Mouse (Mus musculus) CD4-positive, CD25-positive, alpha-beta regulatory T cell, adult 2 months (primary cell): ENCODE data around the gene Fam167b.

Experiments used
- DNase-seq: peaks from one replicate; pipeline ENCODE4 v3.0.0-alpha.2; 2012; ENCODE audit warnings: low read depth, low spot score

The Fam167b gene

DNA sequence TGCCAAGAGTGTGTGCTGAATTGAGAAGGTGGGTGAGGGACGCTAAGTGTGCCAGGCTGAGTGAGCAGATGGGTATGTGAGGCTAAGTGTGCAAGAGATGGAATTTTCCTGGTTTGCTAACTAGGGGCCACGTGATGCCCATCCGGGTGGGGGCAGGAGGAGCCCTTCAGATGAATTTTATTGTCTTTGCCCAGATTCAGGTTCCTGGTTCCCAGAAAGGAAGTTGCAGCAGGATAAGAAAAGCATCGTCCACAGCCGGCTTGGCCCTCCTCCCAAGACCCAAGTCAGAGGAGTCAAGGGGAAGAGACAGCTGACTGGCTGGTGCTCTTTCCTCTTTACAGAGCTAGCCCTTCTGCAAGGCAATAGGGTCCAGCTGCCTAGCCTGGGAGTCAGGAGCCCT is at the start of gene Fam167b:
Fam167b (minus strand) TSS at position 84 of the 400 bp plus-strand sequence.
- DNase-seq: no peak

DNA sequence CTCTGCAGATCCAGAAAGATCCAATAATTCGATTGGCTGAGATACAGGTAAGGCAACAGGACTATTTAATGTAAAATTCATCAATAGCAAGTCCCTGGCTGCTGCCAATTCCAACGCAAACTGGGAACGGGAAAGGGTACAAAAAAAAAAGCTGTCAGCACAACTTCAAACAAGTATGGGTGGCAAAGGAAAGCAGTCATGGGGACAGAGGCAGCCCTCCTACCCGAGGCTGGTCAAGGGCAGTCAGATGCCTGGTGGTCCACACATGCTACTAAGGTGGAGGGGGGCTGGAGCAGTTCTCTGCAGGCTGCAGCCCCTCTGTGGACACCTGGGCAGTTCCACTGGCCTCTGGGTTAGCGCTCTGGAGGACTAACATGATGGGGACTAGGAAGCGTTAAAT is 47.7 kb upstream of the Fam167b start:
- no peak for DNase-seq

DNA sequence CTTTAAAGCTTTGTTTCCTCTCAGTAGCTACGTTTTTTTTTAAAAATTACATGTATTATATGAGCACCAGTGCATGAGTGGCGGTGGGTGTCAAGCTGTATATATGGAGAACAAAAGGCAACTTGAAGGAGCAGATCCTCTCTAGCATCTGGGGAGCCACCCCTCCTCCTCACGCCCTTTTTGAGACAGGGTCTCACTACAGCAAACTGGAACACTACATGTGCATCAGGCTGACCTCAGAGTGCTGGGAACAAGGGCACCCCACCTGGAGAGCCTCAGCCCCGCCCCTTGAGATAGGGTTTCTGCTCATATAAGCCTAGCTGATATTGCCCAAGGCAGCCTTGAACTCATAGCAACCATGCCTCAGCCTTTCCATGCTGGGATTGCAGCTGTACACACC is 47.1 kb upstream of the Fam167b start:
- no peak for DNase-seq

- DNase-seq: peak; percentile 79
Measured at GRCm38 (mm10) chr4:129625029-129625370, 46.7 kb upstream of the Fam167b start.

DNA sequence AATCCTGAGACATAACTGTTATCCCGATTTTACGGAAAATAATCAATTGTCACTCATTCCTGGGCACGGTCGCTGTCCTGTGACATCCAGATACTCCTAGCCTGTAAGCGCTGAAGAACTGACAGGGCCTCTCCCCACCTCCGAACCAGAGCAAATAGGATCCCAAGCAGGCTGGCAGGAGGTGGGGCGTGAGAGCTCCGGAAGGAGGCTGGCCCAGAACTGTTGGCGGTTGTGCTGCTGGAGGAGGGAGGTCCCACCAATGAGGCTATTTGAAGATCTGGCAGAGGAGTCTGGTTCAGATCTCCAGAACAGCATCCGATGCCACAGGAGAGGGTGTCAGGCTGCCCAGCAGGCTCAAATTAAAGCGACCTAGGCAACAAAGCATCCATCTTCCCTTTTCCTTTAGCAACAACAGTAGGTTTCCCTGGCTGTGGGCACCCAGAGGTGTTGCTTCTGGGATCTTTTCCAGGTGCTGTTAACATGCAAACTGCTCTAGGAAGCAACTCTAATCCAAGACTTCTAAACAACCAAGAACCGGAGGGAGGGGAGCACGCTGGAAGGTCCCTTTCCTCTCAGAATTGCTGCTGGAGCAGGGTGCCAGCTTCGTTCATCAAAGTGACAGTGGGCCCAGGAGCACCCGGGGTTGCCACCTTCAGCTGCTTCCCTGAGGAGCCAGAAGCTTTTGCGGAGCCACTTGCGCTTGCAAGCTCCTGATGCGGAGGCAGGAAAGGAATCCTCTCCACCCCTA is 46.1 kb upstream of the Fam167b start:
- peak; percentile 95 for DNase-seq

DNA sequence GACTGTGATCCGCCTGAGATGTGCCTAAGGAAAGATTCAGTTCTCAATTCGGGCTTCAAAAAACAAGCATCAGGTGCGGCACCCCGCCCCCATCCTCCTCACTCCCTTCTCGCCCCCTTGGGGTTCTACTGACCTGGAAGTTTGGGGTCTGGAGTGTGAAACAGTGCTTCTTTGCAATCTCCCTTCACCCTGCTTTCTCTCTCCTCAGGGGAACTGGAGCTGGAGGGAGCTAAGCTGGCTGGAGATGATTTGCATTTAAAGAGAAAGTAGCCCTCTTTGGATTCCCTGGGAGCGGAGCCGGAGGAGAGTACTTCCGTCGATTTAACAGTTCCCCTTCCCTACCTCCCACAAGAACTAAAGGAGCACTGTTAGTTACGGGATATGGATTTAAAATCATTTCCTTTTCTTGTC is 45.3 kb upstream of the Fam167b start, which contains the start of gene Ccdc28b:
Ccdc28b (minus strand) TSS at position 267 of the 411 bp plus-strand sequence.
- DNase-seq: no peak

DNA sequence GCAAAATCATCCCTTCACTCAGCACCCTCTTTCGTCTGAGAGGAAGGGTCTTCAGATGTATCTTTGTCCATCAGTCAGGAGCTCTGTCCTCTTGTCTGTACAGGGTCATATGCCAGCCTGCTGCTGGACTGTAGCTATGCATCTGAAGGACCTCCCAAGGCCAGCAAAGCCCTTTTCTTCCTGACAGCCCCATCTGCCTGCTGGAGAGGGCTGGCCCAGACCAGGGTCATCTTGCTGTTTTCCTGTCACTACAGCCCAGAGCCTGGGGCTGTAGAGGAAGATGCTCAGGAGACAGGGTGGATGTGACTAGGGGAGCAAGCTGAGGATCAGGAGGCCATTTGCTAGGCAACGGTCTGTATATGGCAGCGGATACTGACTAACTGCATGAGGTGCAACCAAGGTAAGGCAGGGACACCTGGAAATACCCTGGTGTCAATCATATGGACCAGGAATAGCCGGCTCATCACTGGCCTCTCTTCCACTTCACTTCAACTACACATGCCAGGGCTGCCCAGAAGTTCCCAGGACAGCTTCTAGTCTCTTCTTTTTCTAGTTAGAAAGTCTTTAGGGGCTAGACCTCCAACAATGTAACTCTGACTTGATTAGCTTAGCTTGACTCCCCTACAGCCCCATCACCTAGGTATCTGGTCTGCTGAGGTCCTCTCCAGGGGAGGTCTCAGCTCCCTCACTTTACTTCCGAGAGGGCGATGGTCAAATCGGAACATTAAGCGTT is 44.6 kb upstream of the Fam167b start:
- DNase-seq: no peak

DNA sequence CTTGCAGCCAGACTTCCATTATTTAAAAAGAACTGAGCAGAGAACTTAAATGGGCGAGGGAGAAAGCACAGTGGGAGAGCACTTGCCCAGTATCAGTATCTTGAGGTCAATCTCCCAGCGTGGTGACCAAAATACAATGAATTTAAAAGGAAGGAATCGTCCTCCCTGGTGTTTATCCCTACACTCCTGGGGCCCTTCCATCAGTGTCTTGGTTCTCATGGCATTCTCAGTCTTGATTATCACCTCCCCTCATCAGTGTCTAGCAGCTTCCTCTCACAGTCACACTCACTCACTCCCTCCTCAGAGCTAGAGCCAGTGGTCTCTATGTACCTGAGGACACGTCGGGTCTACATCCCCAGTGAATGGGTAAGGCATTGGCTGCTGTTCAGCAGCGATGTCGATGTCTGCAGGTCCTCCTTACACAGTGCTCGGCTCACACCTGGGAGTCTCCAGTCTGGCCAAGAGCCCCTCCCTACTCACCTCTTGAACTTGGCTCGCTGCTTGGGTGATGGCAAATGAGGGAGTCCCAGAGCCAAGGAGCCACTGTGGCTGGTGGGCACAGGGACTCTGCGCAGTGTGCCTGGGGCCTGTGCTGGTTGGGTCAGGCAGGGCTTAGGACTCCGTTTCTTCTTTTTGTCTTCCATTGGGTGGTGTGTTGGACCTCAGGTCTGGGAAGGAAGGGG is 43.9 kb upstream of the Fam167b start:
- no peak for DNase-seq

DNA sequence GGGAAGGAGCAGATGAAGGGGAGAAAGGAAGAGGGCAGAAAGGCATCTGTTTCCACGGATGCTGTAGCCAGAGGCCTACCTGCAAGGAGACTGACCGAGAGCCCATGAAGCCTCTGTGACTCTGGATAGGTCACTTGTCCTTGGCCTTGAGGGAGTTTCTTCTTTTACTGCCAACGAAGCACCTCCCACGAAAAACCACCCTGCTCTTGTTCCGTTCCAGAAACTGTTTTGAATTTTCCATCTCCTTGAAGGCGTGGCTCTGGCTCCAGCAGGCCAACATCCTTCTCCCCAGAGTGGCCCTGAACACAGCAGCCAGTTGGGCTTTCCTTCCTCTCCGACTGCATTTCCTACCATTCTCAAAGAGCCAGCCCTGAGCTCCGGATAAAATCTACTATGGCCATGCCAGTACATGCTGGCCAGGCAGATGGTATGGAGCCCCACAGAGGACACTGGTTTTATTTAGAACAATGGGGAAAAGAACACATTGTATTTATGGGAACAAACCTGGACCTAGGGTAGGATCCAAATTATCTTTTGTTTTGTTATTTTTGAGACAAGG is 43.0 kb upstream of the Fam167b start:
- DNase-seq: peak; percentile 44

DNA sequence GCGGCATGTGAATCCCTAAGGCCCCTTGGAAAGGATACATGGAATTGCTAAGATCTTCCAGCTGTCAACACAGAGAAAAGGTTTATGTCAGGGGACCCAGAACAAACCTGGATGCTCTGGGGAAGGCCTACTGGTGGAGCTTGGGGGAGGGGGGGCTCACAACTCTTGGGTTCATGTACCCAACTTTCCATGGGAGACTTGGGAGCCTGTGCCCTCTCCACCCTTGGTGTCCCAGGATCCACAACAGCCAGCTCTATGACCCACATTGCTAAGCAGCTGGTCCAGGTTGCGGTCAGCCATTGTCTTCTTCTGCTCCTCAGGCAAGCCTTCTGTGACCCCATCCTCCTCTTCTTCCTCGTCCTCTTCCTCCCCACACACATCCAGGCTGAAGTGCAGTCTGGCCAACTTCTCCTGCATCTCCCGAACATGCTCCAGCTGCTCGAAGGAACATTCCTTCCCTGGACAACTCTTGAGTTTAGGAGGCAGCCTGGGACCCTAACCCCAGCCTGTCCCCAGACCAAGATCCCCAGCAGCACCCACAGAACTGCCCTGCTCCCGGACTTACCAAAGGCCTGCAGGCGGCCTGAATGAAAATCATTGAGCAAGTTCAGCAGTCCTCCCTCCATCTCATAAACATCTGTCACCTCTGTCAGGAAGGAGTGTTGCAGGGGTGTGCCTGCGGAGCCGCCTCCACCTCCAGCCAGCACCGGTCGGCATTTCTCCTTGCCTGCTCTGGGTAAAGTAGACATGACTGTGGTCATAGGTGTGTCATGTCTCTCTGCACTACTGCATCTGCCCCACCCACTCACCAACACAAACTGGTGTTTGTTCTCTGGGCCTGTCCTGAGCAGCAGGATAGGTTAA is 42.3 kb upstream of the Fam167b start:
- no peak for DNase-seq

- peak; percentile 98 for DNase-seq
Measured at GRCm38 (mm10) chr4:129618786-129619691, 40.7 kb upstream of the Fam167b start, which contains the start of gene Iqcc. Iqcc (minus strand) TSS chr4:129619099.

GRCm38 (mm10) chr4:129618031-129618430 is 39.7 kb upstream of the Fam167b start:
- no peak for DNase-seq

DNA sequence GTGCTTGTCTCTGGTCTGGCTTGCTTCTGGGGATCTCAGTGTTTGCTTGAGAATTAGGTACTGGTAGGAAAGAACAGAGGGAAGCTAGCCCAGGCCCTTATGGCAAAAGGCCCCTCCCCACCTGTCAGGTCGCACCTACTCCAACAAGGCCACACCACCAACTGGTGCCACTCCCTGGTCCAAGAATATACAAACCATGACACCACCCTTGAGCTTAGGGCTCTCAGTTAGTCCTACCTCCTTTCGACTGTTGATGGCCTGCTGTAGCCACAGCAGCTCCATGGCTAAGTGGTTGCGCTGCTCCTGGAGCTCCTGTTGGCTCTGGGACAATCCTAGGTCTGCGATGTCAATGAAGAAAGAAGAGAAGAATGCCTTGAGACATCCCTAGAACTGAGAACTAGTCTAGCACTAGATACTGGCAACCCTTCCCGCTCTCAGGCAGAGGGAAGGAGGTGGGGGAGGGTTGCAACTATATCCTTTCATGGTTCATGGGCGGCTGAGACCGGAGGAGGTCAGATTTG is 38.8 kb upstream of the Fam167b start:
- DNase-seq: no peak

DNA sequence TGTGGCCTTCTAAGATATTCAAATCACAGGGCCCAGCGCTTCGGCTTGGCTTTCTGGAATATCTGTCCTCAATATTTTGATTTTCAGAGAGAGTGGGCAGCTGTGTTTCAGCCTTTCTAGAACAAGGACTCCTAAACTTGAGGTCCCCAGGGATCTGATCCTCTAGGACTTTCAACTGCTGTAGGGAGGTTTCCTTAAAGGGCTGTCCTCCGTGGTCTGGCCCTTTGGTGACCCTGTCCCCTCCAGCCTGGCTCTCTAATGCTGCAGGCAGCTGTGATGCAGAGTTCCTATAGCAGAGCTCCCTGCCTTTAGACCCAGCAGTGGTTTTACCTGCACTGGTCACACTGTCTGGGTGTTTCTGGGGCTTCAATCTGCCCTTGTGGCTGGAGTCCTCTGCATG is 38.3 kb upstream of the Fam167b start:
- DNase-seq: no peak

- DNase-seq: no peak
Measured at GRCm38 (mm10) chr4:129615801-129616290, 37.5 kb upstream of the Fam167b start.

- DNase-seq: no peak
Measured at GRCm38 (mm10) chr4:129614093-129614492, 35.7 kb upstream of the Fam167b start, which contains the start of gene Dcdc2b. Dcdc2b (minus strand) TSS chr4:129614257.

- DNase-seq: no peak
Measured at GRCm38 (mm10) chr4:129610472-129610871, 32.1 kb upstream of the Fam167b start.

- peak; percentile 51 for DNase-seq
Measured at GRCm38 (mm10) chr4:129610026-129610425, 31.7 kb upstream of the Fam167b start.

GRCm38 (mm10) chr4:129609139-129609631 is 30.8 kb upstream of the Fam167b start:
- DNase-seq: peak; percentile 30
